Mouse (Mus musculus) hindbrain, embryonic 13.5 days (tissue): Measurements from ENCODE around the gene Mgll. TPM values are rescaled to one million over a fixed set of nuclear protein-coding genes. Genes with fewer than 3 reads are reported as not detected.

Experiments used
- ATAC-seq: fragments of 200-750 bp; cut with Nextera tagmentation; 2 replicates; pipeline ENCODE4 v1.8.0; 2017; ENCODE audit warnings: moderate TSS enrichment; ENCODE audit not compliant: low FRiP score
- H3K27ac ChIP-seq: fragments of 300-500 bp; sonication (generic); 2 replicates; pipeline ENCODE4 v1.5.1; 2015; ENCODE audit warnings: inconsistent platforms, mild to moderate bottlenecking, moderate library complexity
- H3K27me3 ChIP-seq: fragments of 300-500 bp; sonication (generic); 2 replicates; pipeline ENCODE4 v1.6.1; 2015; ENCODE audit warnings: mild to moderate bottlenecking, inconsistent platforms
- H3K36me3 ChIP-seq: fragments of 300-500 bp; sonication (generic); 2 replicates; pipeline ENCODE4 v1.6.1; 2015; ENCODE audit warnings: mild to moderate bottlenecking, inconsistent platforms
- H3K4me1 ChIP-seq: fragments of 300-500 bp; sonication (generic); replicated peaks from 2 replicates; pipeline ENCODE4 v1.6.1; 2015; ENCODE audit warnings: inconsistent platforms
- H3K4me2 ChIP-seq: fragments of 300-500 bp; sonication (generic); 2 replicates; pipeline ENCODE4 v1.6.1; 2015; ENCODE audit warnings: inconsistent platforms, mild to moderate bottlenecking, moderate library complexity
- H3K4me3 ChIP-seq: fragments of 300-500 bp; sonication (generic); 2 replicates; pipeline ENCODE4 v1.5.1; 2015; ENCODE audit warnings: mild to moderate bottlenecking, inconsistent platforms
- H3K9ac ChIP-seq: fragments of 300-500 bp; sonication (generic); 2 replicates; pipeline ENCODE4 v1.6.1; 2015; ENCODE audit warnings: mild to moderate bottlenecking, inconsistent platforms
- H3K9me3 ChIP-seq: fragments of 300-500 bp; sonication (generic); 2 replicates; pipeline ENCODE4 v1.6.1; 2016; ENCODE audit warnings: inconsistent platforms
- WGBS: fragments of 180-500 bp; shearing (Covaris S2); methylation state at CpG from one replicate; pipeline ENCODE4 v1.1.7; 2015; 5-methylcytosine and 5-hydroxymethylcytosine counted together
- polyA plus RNA-seq: library from polyadenylated mRNA; unstranded; fragments of >200 nt; fragmentation: Nextera tagmentation; extraction: Ambion mirVana; gene quantifications from 2 replicates; pipeline ENCODE4 v1.2.1, GENCODE M21; 2015

The Mgll gene
- polyA plus RNA-seq, 1 experiment from 2014 or later = 21.3 TPM

GRCm38 (mm10) chr6:88803957-88804695, 79.9 kb downstream of the Mgll start:
- no peaks in the 10 kb centered on the region for H3K9me3 ChIP-seq
- H3K4me2 ChIP-seq = no peak overlapping the region
- no peaks in the 10 kb centered on the region for H3K36me3 ChIP-seq
- ATAC-seq = no peak
- no peaks in the 10 kb centered on the region for H3K27me3 ChIP-seq
- no peaks in the 10 kb centered on the region for H3K4me1 ChIP-seq
- WGBS = 92% methylated on average over 4 of the region's 4 CpGs
- H3K4me3 ChIP-seq = no peak overlapping the region
- H3K27ac ChIP-seq = no peak overlapping the region
- no peak overlapping the region for H3K9ac ChIP-seq

GRCm38 (mm10) chr6:88804966-88805577, 80.9 kb downstream of the Mgll start:
- peaks cover 8% of the 10 kb centered on the region for H3K4me1 ChIP-seq
- WGBS = 93% methylated on average over 17 of the region's 17 CpGs
- H3K27ac ChIP-seq = no peak overlapping the region
- ATAC-seq = no peak
- H3K9me3 ChIP-seq = no peaks in the 10 kb centered on the region
- H3K36me3 ChIP-seq = no peaks in the 10 kb centered on the region
- H3K9ac ChIP-seq = no peak overlapping the region
- no peak overlapping the region for H3K4me2 ChIP-seq
- no peaks in the 10 kb centered on the region for H3K27me3 ChIP-seq
- H3K4me3 ChIP-seq = no peak overlapping the region

GRCm38 (mm10) chr6:88809091-88810037, 85.2 kb downstream of the Mgll start:
- H3K36me3 ChIP-seq = no peaks in the 10 kb centered on the region
- no peak for ATAC-seq
- peaks cover 15% of the 10 kb centered on the region for H3K4me1 ChIP-seq
- no peaks in the 10 kb centered on the region for H3K9me3 ChIP-seq
- H3K9ac ChIP-seq = 0 out of 2 replicates have a peak overlapping the region, but pooled peaks have one; percentile 29
- H3K27ac ChIP-seq = no peak overlapping the region
- no peaks in the 10 kb centered on the region for H3K27me3 ChIP-seq
- no peak overlapping the region for H3K4me3 ChIP-seq
- WGBS = 73% methylated on average over 23 of the region's 23 CpGs
- no peak overlapping the region for H3K4me2 ChIP-seq

GRCm38 (mm10) chr6:88810291-88810690, 86.1 kb downstream of the Mgll start:
- Histone ChIP-seq H3K4me2 (no peak overlapping the region), H3K27me3 (no peaks in the 10 kb centered on the region), H3K9ac (no peak overlapping the region), H3K9me3 (no peaks in the 10 kb centered on the region), H3K4me3 (no peak overlapping the region), H3K36me3 (no peaks in the 10 kb centered on the region), H3K4me1 (peaks cover 24% of the 10 kb centered on the region), H3K27ac (no peak overlapping the region)
- no peak for ATAC-seq
- 16% methylated on average over 3 of the region's 3 CpGs for WGBS

GRCm38 (mm10) chr6:88811396-88811795, 87.2 kb downstream of the Mgll start:
- Histone ChIP-seq H3K27me3 (0 out of 2 replicates have a peak, but pooled peaks cover 3% of the 10 kb centered on the region), H3K4me3 (no peak overlapping the region)

GRCm38 (mm10) chr6:88811880-88812400, 87.7 kb downstream of the Mgll start:
- Histone ChIP-seq H3K4me2 (no peak overlapping the region), H3K27ac (no peak overlapping the region), H3K27me3 (0 out of 2 replicates have a peak, but pooled peaks cover 3% of the 10 kb centered on the region), H3K4me1 (peaks cover 29% of the 10 kb centered on the region), H3K9ac (no peak overlapping the region), H3K4me3 (no peak overlapping the region), H3K9me3 (no peaks in the 10 kb centered on the region), H3K36me3 (no peaks in the 10 kb centered on the region)
- WGBS = 73% methylated on average over 7 of the region's 7 CpGs
- ATAC-seq = no peak

More at GRCm38 (mm10) chr6:88811396-88811795, 87.2 kb downstream of the Mgll start:
- Histone ChIP-seq H3K36me3 (no peaks in the 10 kb centered on the region), H3K4me2 (no peak overlapping the region), H3K4me1 (peaks cover 29% of the 10 kb centered on the region), H3K9me3 (no peaks in the 10 kb centered on the region), H3K27ac (no peak overlapping the region), H3K9ac (no peak overlapping the region)
- 47% methylated on average over 6 of the region's 7 CpGs for WGBS
- no peak for ATAC-seq

- Histone ChIP-seq H3K9ac (no peak overlapping the region), H3K27me3 (0 out of 2 replicates have a peak, but pooled peaks cover 3% of the 10 kb centered on the region), H3K27ac (no peak overlapping the region), H3K4me2 (no peak overlapping the region), H3K4me3 (no peak overlapping the region), H3K4me1 (peaks cover 29% of the 10 kb centered on the region), H3K36me3 (no peaks in the 10 kb centered on the region), H3K9me3 (no peaks in the 10 kb centered on the region)
- 71% methylated on average over 3 of the region's 3 CpGs for WGBS
- ATAC-seq = no peak
Observed at GRCm38 (mm10) chr6:88812886-88813285, 88.7 kb downstream of the Mgll start.

GRCm38 (mm10) chr6:88813832-88814231, 89.6 kb downstream of the Mgll start:
- Histone ChIP-seq H3K4me1 (peaks cover 29% of the 10 kb centered on the region), H3K27ac (no peak overlapping the region), H3K9me3 (no peaks in the 10 kb centered on the region), H3K9ac (no peak overlapping the region), H3K36me3 (no peaks in the 10 kb centered on the region), H3K4me3 (no peak overlapping the region), H3K4me2 (no peak overlapping the region), H3K27me3 (0 out of 2 replicates have a peak, but pooled peaks cover 3% of the 10 kb centered on the region)
- no peak for ATAC-seq
- WGBS = 83% methylated on average over 10 of the region's 10 CpGs

- no peak overlapping the region for H3K4me3 ChIP-seq
- H3K9me3 ChIP-seq = no peaks in the 10 kb centered on the region
- H3K9ac ChIP-seq = no peak overlapping the region
- H3K4me2 ChIP-seq = no peak overlapping the region
- WGBS = 43% methylated on average over 3 of the region's 3 CpGs
- no peak overlapping the region for H3K27ac ChIP-seq
- H3K36me3 ChIP-seq = no peaks in the 10 kb centered on the region
- peaks cover 21% of the 10 kb centered on the region for H3K4me1 ChIP-seq
- 0 out of 2 replicates have a peak, but pooled peaks cover 3% of the 10 kb centered on the region for H3K27me3 ChIP-seq
- ATAC-seq = no peak
Observed at GRCm38 (mm10) chr6:88815036-88815435, 90.8 kb downstream of the Mgll start.

- WGBS = 78% methylated on average over 3 of the region's 3 CpGs
- ATAC-seq = no peak
- Histone ChIP-seq H3K4me3 (no peak overlapping the region), H3K9me3 (no peaks in the 10 kb centered on the region), H3K27ac (no peak overlapping the region), H3K4me1 (peaks cover 17% of the 10 kb centered on the region), H3K9ac (no peak overlapping the region), H3K36me3 (no peaks in the 10 kb centered on the region), H3K4me2 (no peak overlapping the region), H3K27me3 (0 out of 2 replicates have a peak, but pooled peaks cover 3% of the 10 kb centered on the region)
Observed at GRCm38 (mm10) chr6:88815489-88815888, 91.3 kb downstream of the Mgll start.

- peaks cover 15% of the 10 kb centered on the region for H3K4me1 ChIP-seq
- no peak for ATAC-seq
- H3K9me3 ChIP-seq = no peaks in the 10 kb centered on the region
- 88% methylated on average over 3 of the region's 3 CpGs for WGBS
- H3K4me3 ChIP-seq = no peak overlapping the region
- H3K27ac ChIP-seq = no peak overlapping the region
- H3K27me3 ChIP-seq = 0 out of 2 replicates have a peak, but pooled peaks cover 3% of the 10 kb centered on the region
- H3K9ac ChIP-seq = no peak overlapping the region
- no peak overlapping the region for H3K4me2 ChIP-seq
- H3K36me3 ChIP-seq = no peaks in the 10 kb centered on the region
Observed at GRCm38 (mm10) chr6:88816913-88817312, 92.7 kb downstream of the Mgll start.

- no peak for ATAC-seq
- no peaks in the 10 kb centered on the region for H3K36me3 ChIP-seq
- H3K27me3 ChIP-seq = 0 out of 2 replicates have a peak, but pooled peaks cover 5% of the 10 kb centered on the region
- 59% methylated on average over 3 of the region's 3 CpGs for WGBS
- no peak overlapping the region for H3K4me2 ChIP-seq
- 0 out of 2 replicates have a peak, but pooled peaks cover 3% of the 10 kb centered on the region for H3K4me1 ChIP-seq
- H3K9ac ChIP-seq = no peak overlapping the region
- H3K27ac ChIP-seq = no peak overlapping the region
- H3K4me3 ChIP-seq = no peak overlapping the region
- H3K9me3 ChIP-seq = no peaks in the 10 kb centered on the region
Observed at GRCm38 (mm10) chr6:88820853-88821252, 96.6 kb downstream of the Mgll start.
